Mouse (Mus musculus) heart, adult 2 months (tissue): ENCODE measurements at regions not wholly inside any gene's neighbourhood (a gene's known extent, or its start where the extent isn't known, plus 50 kb on each side); places are given as distances from the start of the nearest gene placed in this dataset.

Source experiments
- CTCF ChIP-seq: fragments of 200-600 bp; IDR thresholded peaks from 2 replicates; pipeline ENCODE4 v1.8.1; 2022; ENCODE audit warnings: antibody characterized with exemption, mild to moderate bottlenecking, moderate library complexity
- EP300 ChIP-seq: fragments of 200-500 bp; IDR thresholded peaks from 2 replicates; pipeline ENCODE4 v1.6.1; 2011; ENCODE audit warnings: low read depth, low read length, control low read depth; ENCODE audit not compliant: insufficient read depth
- POLR2A ChIP-seq: fragments of 200-500 bp; IDR thresholded peaks from 2 replicates; pipeline ENCODE4 v1.6.1; 2011; ENCODE audit warnings: mild to moderate bottlenecking, low read depth, low read length, control low read depth; ENCODE audit not compliant: insufficient read depth

- TF ChIP-seq CTCF (no peak), POLR2A (no peak), EP300 (no peak)
Measured at GRCm38 (mm10) chr2:133452947-133453346, 99.0 kb upstream of the Bmp2 start.
